Mouse (Mus musculus) common myeloid progenitor, adult 5-6 weeks (primary cell): Measurements from ENCODE around the gene Arrdc1. TPM values are rescaled to one million over a fixed set of nuclear protein-coding genes. Genes with fewer than 3 reads are reported as not detected.

Experiments
- ATAC-seq: replicated peaks from 2 replicates; pipeline ENCODE4 v1.8.0; 2016; ENCODE audit warnings: low read depth, mild to moderate bottlenecking, moderate TSS enrichment, inconsistent platforms; ENCODE audit not compliant: poor library complexity, severe bottlenecking
- total RNA-seq: library from RNA; stranded (forward); fragments of 200-1000, 187-1606 nt; gene quantifications from 2 replicates; pipeline ENCODE4 v1.2.3, GENCODE M21; 2017

Gene Arrdc1
- total RNA-seq, 1 experiment from 2014 or later, result 59.6 TPM

GRCm38 (mm10) chr2:24926345-24926964, 8.6 kb downstream of the Arrdc1 start:
- no peak for ATAC-seq

- ATAC-seq, result no peak
Observed at GRCm38 (mm10) chr2:24925284-24925683, 9.8 kb downstream of the Arrdc1 start.

GRCm38 (mm10) chr2:24923561-24923960, 11.5 kb downstream of the Arrdc1 start:
- ATAC-seq, result 0 out of 2 replicates have a peak, but pooled peaks have one; percentile 10

GRCm38 (mm10) chr2:24919839-24920175, 15.2 kb downstream of the Arrdc1 start:
- peak; percentile 61 for ATAC-seq

GRCm38 (mm10) chr2:24918930-24919838, 15.9 kb downstream of the Arrdc1 start, which contains the start of gene Ehmt1:
TSS of gene Ehmt1 (minus strand) at chr2:24919614.
- ATAC-seq, result peak; percentile 88

GRCm38 (mm10) chr2:24914762-24915161, 20.3 kb downstream of the Arrdc1 start:
- no peak for ATAC-seq

- no peak for ATAC-seq
Observed at GRCm38 (mm10) chr2:24912589-24912988, 22.5 kb downstream of the Arrdc1 start.

- ATAC-seq, result no peak
Observed at GRCm38 (mm10) chr2:24912189-24912588, 22.9 kb downstream of the Arrdc1 start.

- peak; percentile 77 for ATAC-seq
Observed at GRCm38 (mm10) chr2:24910481-24910880, 24.6 kb downstream of the Arrdc1 start.

GRCm38 (mm10) chr2:24905653-24906155, 29.3 kb downstream of the Arrdc1 start:
- ATAC-seq, result no peak

- no peak for ATAC-seq
Observed at GRCm38 (mm10) chr2:24904823-24905652, 30.0 kb downstream of the Arrdc1 start.

- ATAC-seq, result no peak
Observed at GRCm38 (mm10) chr2:24902999-24903398, 32.1 kb downstream of the Arrdc1 start.

GRCm38 (mm10) chr2:24901055-24901454, 34.0 kb downstream of the Arrdc1 start:
- no peak for ATAC-seq

GRCm38 (mm10) chr2:24899292-24899691, 35.8 kb downstream of the Arrdc1 start:
- ATAC-seq, result no peak

GRCm38 (mm10) chr2:24896761-24897160, 38.3 kb downstream of the Arrdc1 start:
- ATAC-seq, result no peak

GRCm38 (mm10) chr2:24894211-24894610, 40.8 kb downstream of the Arrdc1 start:
- no peak for ATAC-seq

- no peak for ATAC-seq
Observed at GRCm38 (mm10) chr2:24892318-24892717, 42.7 kb downstream of the Arrdc1 start.

- no peak; the same call in 1 of the 2 replicates for ATAC-seq
Observed at GRCm38 (mm10) chr2:24890541-24891447, 44.3 kb downstream of the Arrdc1 start.

GRCm38 (mm10) chr2:24888895-24889294, 46.2 kb downstream of the Arrdc1 start:
- no peak for ATAC-seq
